Mouse (Mus musculus): Measurements from ENCODE around the gene D430019H16Rik. TPM values are rescaled to one million over a fixed set of nuclear protein-coding genes. Genes with fewer than 3 reads are reported as not detected.

The D430019H16Rik gene
- polyA plus RNA-seq, 1 experiment from 2014 or later: 0.26 TPM

DNA sequence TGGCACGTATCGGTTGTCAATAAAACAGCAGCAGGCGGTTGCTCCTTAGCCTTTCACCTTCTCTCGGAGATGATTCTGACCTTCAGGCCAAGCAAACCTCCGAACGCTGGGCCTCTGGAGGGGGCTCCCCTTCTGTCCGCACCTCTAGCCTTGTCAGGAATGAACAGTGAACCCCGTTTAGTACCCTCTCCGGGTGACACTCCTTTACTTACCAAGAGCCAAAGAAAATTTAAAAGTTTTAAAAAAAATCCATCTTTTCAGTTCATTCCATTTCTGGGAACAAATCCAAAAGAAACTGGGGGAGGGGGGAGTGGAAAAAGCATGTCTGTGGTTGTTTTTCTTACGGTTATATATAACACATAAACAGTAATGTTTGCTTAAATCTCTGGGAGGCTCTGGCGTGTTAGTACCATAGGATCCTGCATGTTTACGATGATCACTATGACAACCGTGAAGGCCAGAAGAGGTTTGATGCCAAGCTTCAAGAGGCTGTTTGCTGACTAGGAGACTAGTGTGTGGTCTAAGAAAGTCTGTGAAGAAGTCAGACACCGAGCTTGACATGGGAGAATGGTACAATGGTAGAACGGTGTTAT is 67.6 kb downstream of the D430019H16Rik start:
- Histone ChIP-seq H3K4me2 (ENCODE audit: low read depth, low read length) (no peak overlapping the region), H3K9ac (ENCODE audit: low read length) (no peak overlapping the region), H3K27me3 (ENCODE audit: control insufficient read depth, insufficient read depth, low read length) (no peaks in the 10 kb centered on the region), H3K4me1 (ENCODE audit: control insufficient read depth, insufficient read depth, low read length) (peaks cover 28% of the 10 kb centered on the region), H3K4me3 (ENCODE audit: low read length) (no peak overlapping the region), H3K27ac (ENCODE audit: low read length) (no peak overlapping the region; the same call in 1 of the 2 replicates), H3K36me3 (ENCODE audit: control insufficient read depth, insufficient read depth) (no peaks in the 10 kb centered on the region), H3K9me3 (replicated peaks; ENCODE audit: control insufficient read depth, low read length) (peaks cover 4% of the 10 kb centered on the region)
- 56% methylated on average over 15 of the region's 15 CpGs for WGBS
- 0 out of 2 replicates have a peak, but pooled peaks have one; percentile 20 for ATAC-seq (replicated peaks; ENCODE audit: extremely low read depth, insufficient read depth, low FRiP score)

DNA sequence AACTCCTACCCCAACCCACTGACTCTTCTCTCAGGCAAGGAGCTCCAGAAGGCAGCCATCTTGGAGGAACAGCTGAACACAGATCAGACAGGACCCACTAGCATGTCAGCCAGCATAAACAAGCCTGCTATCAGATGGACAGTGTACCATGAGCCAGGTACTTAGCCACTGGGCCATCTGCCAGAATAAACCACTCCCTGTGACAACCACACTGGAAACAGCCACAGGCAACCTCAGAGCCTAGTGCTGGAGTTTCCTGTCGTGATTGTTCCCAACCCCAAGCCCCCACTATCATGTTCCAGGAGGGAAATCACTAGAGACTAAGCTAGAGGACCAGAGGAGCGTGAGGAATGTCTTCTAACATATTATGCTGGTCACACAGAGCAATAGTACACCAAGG is 70.1 kb downstream of the D430019H16Rik start:
- Histone ChIP-seq H3K4me3 (ENCODE audit: low read length) (no peak overlapping the region), H3K36me3 (ENCODE audit: control insufficient read depth, insufficient read depth) (no peaks in the 10 kb centered on the region), H3K27ac (ENCODE audit: low read length) (no peak overlapping the region), H3K9me3 (replicated peaks; ENCODE audit: control insufficient read depth, low read length) (peaks cover 3% of the 10 kb centered on the region; the same call in 1 of the 2 replicates), H3K4me1 (ENCODE audit: control insufficient read depth, insufficient read depth, low read length) (peaks cover 20% of the 10 kb centered on the region), H3K4me2 (ENCODE audit: low read depth, low read length) (no peak overlapping the region), H3K9ac (ENCODE audit: low read length) (no peak overlapping the region), H3K27me3 (ENCODE audit: control insufficient read depth, insufficient read depth, low read length) (no peaks in the 10 kb centered on the region)
- ATAC-seq (replicated peaks; ENCODE audit: extremely low read depth, insufficient read depth, low FRiP score): 0 out of 2 replicates have a peak, but pooled peaks have one; percentile 12
- WGBS: 32% methylated on average over 2 of the region's 2 CpGs

DNA sequence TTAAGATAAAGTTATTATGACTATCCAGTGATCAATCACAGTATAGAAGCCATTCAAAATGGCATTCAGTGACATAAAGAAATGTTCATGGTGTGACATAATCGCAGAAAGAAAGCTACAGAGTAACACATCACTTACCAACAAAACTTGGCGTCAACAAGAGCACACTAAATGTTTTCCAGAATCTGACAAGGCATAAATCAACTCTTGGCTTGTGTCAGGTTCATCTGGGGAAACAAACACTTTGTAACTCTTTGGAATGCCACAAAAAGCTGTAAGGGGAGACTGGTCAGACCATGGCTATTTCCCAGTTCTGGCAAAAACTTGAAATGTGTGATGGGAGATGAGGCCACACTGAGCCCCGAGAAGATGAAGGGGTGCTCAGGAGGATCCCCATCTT is 72.5 kb downstream of the D430019H16Rik start:
- H3K27ac ChIP-seq (ENCODE audit: low read length): peak overlapping the region; percentile 41; the same call in 1 of the 2 replicates
- WGBS: 82% methylated on average over 3 of the region's 3 CpGs
- H3K4me1 ChIP-seq (ENCODE audit: control insufficient read depth, insufficient read depth, low read length): peaks cover 5% of the 10 kb centered on the region
- no peak for ATAC-seq (replicated peaks; ENCODE audit: extremely low read depth, insufficient read depth, low FRiP score)
- H3K4me3 ChIP-seq (ENCODE audit: low read length): no peak overlapping the region
- no peak overlapping the region for H3K4me2 ChIP-seq (ENCODE audit: low read depth, low read length)
- H3K36me3 ChIP-seq (ENCODE audit: control insufficient read depth, insufficient read depth): no peaks in the 10 kb centered on the region
- peaks cover 7% of the 10 kb centered on the region; the same call in 1 of the 2 replicates for H3K9me3 ChIP-seq (replicated peaks; ENCODE audit: control insufficient read depth, low read length)
- H3K27me3 ChIP-seq (ENCODE audit: control insufficient read depth, insufficient read depth, low read length): no peaks in the 10 kb centered on the region
- H3K9ac ChIP-seq (ENCODE audit: low read length): no peak overlapping the region

DNA sequence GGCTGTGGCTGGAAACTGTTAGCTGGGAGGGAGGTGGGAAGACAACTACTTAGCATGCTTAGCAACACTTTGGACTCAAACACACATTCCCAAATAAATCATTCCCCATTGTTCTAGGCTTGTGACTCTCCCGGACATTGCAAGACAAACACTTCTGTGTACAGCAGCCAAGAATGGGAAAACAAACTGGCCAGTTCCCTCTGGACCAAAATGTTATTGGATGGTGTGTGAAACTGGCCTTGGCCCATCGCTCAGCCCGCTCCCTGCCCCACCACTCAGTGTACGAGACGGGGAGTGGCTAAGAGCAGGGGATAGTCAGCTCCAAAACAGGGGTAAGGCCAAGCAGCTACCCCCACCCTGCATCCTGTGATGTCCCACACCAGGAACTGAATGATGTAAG is 73.2 kb downstream of the D430019H16Rik start:
- Histone ChIP-seq H3K4me3 (ENCODE audit: low read length) (no peak overlapping the region), H3K9ac (ENCODE audit: low read length) (no peak overlapping the region), H3K27ac (ENCODE audit: low read length) (peak overlapping the region; percentile 41; the same call in 1 of the 2 replicates), H3K27me3 (ENCODE audit: control insufficient read depth, insufficient read depth, low read length) (no peaks in the 10 kb centered on the region), H3K4me2 (ENCODE audit: low read depth, low read length) (no peak overlapping the region), H3K9me3 (replicated peaks; ENCODE audit: control insufficient read depth, low read length) (peaks cover 7% of the 10 kb centered on the region; the same call in 1 of the 2 replicates), H3K36me3 (ENCODE audit: control insufficient read depth, insufficient read depth) (no peaks in the 10 kb centered on the region), H3K4me1 (ENCODE audit: control insufficient read depth, insufficient read depth, low read length) (peaks cover 5% of the 10 kb centered on the region)
- peak; percentile 43 for ATAC-seq (replicated peaks; ENCODE audit: extremely low read depth, insufficient read depth, low FRiP score)
- 61% methylated on average over 5 of the region's 5 CpGs for WGBS

DNA sequence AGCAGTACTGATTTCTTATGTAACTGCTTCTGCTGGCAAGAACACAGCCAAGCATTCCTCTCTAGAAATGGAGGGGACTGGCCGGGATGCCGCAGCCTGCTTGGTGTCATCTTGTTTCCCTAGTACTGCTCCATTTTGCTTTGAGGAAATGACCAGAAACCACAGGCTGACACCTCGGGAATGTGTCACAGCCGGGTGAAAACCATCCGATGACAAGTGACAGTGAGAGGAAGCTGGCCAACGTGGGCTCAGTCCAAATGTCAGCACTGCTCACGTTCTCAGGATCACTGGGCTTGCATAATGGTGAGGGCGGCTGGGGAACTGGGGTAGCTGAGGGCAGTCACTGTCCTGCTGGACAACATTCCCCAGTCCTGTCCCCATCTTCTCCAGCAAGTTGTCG is 75.9 kb downstream of the D430019H16Rik start:
- no peak for ATAC-seq (replicated peaks; ENCODE audit: extremely low read depth, insufficient read depth, low FRiP score)
- Histone ChIP-seq H3K27me3 (ENCODE audit: control insufficient read depth, insufficient read depth, low read length) (no peaks in the 10 kb centered on the region), H3K4me3 (ENCODE audit: low read length) (no peak overlapping the region), H3K36me3 (ENCODE audit: control insufficient read depth, insufficient read depth) (no peaks in the 10 kb centered on the region), H3K4me2 (ENCODE audit: low read depth, low read length) (no peak overlapping the region), H3K9ac (ENCODE audit: low read length) (no peak overlapping the region), H3K4me1 (ENCODE audit: control insufficient read depth, insufficient read depth, low read length) (no peaks in the 10 kb centered on the region), H3K27ac (ENCODE audit: low read length) (no peak overlapping the region), H3K9me3 (replicated peaks; ENCODE audit: control insufficient read depth, low read length) (0 out of 2 replicates have a peak, but pooled peaks cover 4% of the 10 kb centered on the region)
- 30% methylated on average over 9 of the region's 9 CpGs for WGBS

DNA sequence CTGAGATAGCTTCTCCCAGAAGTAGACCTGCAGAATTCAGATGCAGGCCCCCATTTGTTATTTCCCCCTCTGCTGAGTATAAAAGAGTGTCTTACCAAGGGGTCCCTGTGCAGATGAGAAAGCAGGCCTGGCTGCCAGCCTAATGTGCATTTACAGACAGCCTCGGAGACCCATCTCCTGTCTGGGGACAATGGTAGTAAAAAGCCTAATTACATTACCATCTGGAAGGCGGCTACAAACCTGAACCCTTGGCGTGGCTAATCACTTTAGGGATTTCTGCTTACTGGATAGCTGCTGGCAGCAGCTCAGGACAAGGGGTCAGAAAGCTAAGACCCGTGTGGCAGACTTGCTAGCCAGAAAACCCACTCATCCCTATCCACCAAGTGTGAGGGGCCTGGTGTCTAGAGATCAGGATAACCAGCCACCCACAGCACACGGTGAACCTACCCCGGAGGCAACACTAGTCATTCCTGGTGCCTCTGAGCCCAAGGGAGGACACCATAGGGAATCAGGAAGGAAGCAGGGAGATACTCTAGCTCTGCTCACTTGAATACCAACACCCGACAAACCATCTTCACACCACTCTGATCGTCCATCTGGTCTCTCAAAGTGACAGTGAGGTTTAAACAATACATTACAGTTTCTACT is 78.2 kb downstream of the D430019H16Rik start:
- Histone ChIP-seq H3K9ac (ENCODE audit: low read length) (no peak overlapping the region), H3K36me3 (ENCODE audit: control insufficient read depth, insufficient read depth) (no peaks in the 10 kb centered on the region), H3K4me3 (ENCODE audit: low read length) (no peak overlapping the region), H3K4me1 (ENCODE audit: control insufficient read depth, insufficient read depth, low read length) (no peaks in the 10 kb centered on the region), H3K27ac (ENCODE audit: low read length) (no peak overlapping the region), H3K27me3 (ENCODE audit: control insufficient read depth, insufficient read depth, low read length) (no peaks in the 10 kb centered on the region), H3K9me3 (replicated peaks; ENCODE audit: control insufficient read depth, low read length) (0 out of 2 replicates have a peak, but pooled peaks cover 4% of the 10 kb centered on the region), H3K4me2 (ENCODE audit: low read depth, low read length) (no peak overlapping the region)
- 56% methylated on average over 8 of the region's 8 CpGs for WGBS
- no peak for ATAC-seq (replicated peaks; ENCODE audit: extremely low read depth, insufficient read depth, low FRiP score)

DNA sequence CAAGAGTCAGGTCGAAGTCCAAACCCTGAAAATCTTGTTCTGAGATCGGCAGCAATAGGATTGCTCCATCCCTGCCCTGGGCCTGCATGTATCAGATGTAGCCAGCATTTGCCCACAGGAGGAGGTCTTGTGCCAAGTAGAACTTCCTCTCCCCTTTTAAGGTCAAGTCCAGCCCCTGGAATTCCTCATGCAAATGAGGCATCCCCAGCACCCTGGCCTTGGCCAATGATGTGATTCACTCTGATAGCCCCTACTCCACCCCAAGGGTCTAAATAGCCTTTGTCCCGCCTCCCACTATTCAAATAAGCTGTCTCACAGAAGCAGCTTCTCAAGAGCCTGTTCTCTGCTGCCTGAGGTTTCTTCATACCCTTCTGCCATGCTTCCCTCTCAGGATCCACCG is 81.2 kb downstream of the D430019H16Rik start:
- H3K9ac ChIP-seq (ENCODE audit: low read length): no peak overlapping the region
- peaks cover 4% of the 10 kb centered on the region; the same call in 1 of the 2 replicates for H3K9me3 ChIP-seq (replicated peaks; ENCODE audit: control insufficient read depth, low read length)
- H3K4me1 ChIP-seq (ENCODE audit: control insufficient read depth, insufficient read depth, low read length): no peaks in the 10 kb centered on the region
- H3K4me2 ChIP-seq (ENCODE audit: low read depth, low read length): no peak overlapping the region
- H3K27ac ChIP-seq (ENCODE audit: low read length): no peak overlapping the region
- no peaks in the 10 kb centered on the region for H3K36me3 ChIP-seq (ENCODE audit: control insufficient read depth, insufficient read depth)
- WGBS: 90% methylated on average over 4 of the region's 4 CpGs
- H3K27me3 ChIP-seq (ENCODE audit: control insufficient read depth, insufficient read depth, low read length): no peaks in the 10 kb centered on the region
- no peak for ATAC-seq (replicated peaks; ENCODE audit: extremely low read depth, insufficient read depth, low FRiP score)
- no peak overlapping the region for H3K4me3 ChIP-seq (ENCODE audit: low read length)

DNA sequence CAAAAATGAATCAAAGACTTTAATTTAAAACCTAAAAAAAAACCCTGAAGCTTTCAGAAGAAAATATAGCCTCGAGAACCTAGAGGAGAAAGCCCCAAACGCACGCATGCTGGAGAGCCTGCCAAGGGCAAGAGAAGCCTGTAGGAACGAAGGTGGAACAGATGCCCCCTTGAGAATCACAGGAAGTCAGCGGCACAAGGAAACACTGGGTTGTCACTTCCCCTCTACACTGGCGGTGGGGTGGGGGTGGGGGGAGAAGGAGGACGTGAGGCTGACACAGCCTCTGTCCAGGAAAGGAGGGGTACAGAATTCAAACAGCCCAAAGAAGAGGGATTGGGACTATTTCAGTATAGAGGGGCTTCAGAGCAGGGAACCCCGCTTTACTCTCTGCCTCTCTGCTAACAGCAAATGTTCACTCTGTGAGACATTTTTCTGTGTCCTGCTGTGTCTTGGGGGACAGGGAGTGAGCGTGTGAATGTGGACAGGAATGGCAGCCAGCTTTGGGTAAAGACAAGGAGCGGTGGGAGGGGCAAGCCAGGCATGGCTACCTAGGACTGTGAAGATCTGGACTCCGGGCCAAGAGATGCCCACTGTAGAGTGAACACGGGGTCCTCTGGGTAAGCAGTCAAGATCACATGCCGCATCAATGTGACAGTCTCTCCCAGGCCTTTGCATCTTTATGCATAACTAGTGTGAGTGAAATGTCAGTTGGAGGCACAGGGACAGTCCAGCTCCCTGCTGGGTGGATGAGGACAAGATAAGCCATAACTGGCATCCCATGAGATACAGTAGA is 82.5 kb downstream of the D430019H16Rik start:
- Histone ChIP-seq H3K36me3 (ENCODE audit: control insufficient read depth, insufficient read depth) (no peaks in the 10 kb centered on the region), H3K4me3 (ENCODE audit: low read length) (no peak overlapping the region), H3K4me1 (ENCODE audit: control insufficient read depth, insufficient read depth, low read length) (no peaks in the 10 kb centered on the region), H3K9ac (ENCODE audit: low read length) (no peak overlapping the region), H3K27ac (ENCODE audit: low read length) (no peak overlapping the region), H3K9me3 (replicated peaks; ENCODE audit: control insufficient read depth, low read length) (peaks cover 4% of the 10 kb centered on the region; the same call in 1 of the 2 replicates), H3K4me2 (ENCODE audit: low read depth, low read length) (no peak overlapping the region), H3K27me3 (ENCODE audit: control insufficient read depth, insufficient read depth, low read length) (no peaks in the 10 kb centered on the region)
- no peak for ATAC-seq (replicated peaks; ENCODE audit: extremely low read depth, insufficient read depth, low FRiP score)
- WGBS: 61% methylated on average over 13 of the region's 13 CpGs

DNA sequence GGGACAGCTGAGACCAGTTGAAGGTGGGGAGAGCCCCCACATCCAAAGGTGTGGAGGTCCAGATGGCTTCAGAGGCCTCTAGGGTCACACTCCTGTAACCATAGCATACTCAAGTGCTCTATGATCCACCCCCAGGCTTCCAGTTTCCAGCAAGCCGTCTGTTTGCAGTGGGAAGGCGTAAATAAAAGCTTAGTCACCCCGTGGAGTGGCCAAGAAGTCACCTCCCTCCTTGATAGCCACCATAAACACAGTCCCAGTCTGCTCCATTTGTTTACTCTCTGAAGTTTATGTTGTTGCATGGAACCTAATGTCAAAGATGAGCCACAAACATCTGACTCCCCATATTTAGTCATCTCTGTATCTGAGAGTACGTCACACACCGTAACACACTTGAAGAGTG is 83.5 kb downstream of the D430019H16Rik start:
- H3K9me3 ChIP-seq (replicated peaks; ENCODE audit: control insufficient read depth, low read length): peaks cover 4% of the 10 kb centered on the region; the same call in 1 of the 2 replicates
- H3K4me1 ChIP-seq (ENCODE audit: control insufficient read depth, insufficient read depth, low read length): no peaks in the 10 kb centered on the region
- 59% methylated on average over 5 of the region's 5 CpGs for WGBS
- H3K36me3 ChIP-seq (ENCODE audit: control insufficient read depth, insufficient read depth): no peaks in the 10 kb centered on the region
- no peak overlapping the region for H3K9ac ChIP-seq (ENCODE audit: low read length)
- H3K4me3 ChIP-seq (ENCODE audit: low read length): no peak overlapping the region
- no peak overlapping the region for H3K27ac ChIP-seq (ENCODE audit: low read length)
- no peak overlapping the region for H3K4me2 ChIP-seq (ENCODE audit: low read depth, low read length)
- ATAC-seq (replicated peaks; ENCODE audit: extremely low read depth, insufficient read depth, low FRiP score): no peak
- H3K27me3 ChIP-seq (ENCODE audit: control insufficient read depth, insufficient read depth, low read length): no peaks in the 10 kb centered on the region
